Mouse (Mus musculus) E14TG2a.4 (cell line): ENCODE data around the gene Antxr1.
A peak's percentile ranks its signal among the peaks of the same experiment; 100 is the strongest.

Experiments used
- H3K27me3 ChIP-seq: 2 replicates; pipeline ENCODE4 v1.6.1; 2014; ENCODE audit warnings: low read length, control low read depth; ENCODE audit not compliant: insufficient read depth
- H3K36me3 ChIP-seq: 2 replicates; pipeline ENCODE4 v1.6.1; 2014; ENCODE audit warnings: low read length, control low read depth; ENCODE audit not compliant: insufficient read depth
- H3K4me1 ChIP-seq: replicated peaks from 2 replicates; pipeline ENCODE4 v1.6.1; 2014; ENCODE audit warnings: low read depth, low read length, control low read depth
- H3K4me3 ChIP-seq: replicated peaks from 2 replicates; pipeline ENCODE4 v1.5.1; 2014; ENCODE audit warnings: mild to moderate bottlenecking, low read length
- H3K9me3 ChIP-seq: 2 replicates; pipeline ENCODE4 v1.6.1; 2014; ENCODE audit warnings: low read length, control low read depth
- CTCF ChIP-seq: conservative IDR thresholded peaks from 2 replicates; pipeline ENCODE4 v1.5.1; 2014; ENCODE audit warnings: low read length
- NANOG ChIP-seq: IDR thresholded peaks from 2 replicates; pipeline ENCODE4 v1.6.1; 2014; ENCODE audit warnings: borderline replicate concordance, low read length, mixed read lengths
- POU5F1 ChIP-seq: IDR thresholded peaks from 2 replicates; pipeline ENCODE4 v1.6.1; 2014; ENCODE audit warnings: low read length, borderline replicate concordance

Antxr1 gene

GRCm38 (mm10) chr6:87334361-87335090 is 1.1 kb downstream of the Antxr1 start:
- H3K27me3 ChIP-seq, result peaks cover 36% of the 10 kb centered on the region
- H3K4me3 ChIP-seq, result peak overlapping the region; percentile 83
- TF ChIP-seq CTCF (no peak), NANOG (no peak), POU5F1 (no peak)
- no peaks in the 10 kb centered on the region for H3K9me3 ChIP-seq
- no peaks in the 10 kb centered on the region for H3K36me3 ChIP-seq
- H3K4me1 ChIP-seq, result peaks cover 9% of the 10 kb centered on the region

GRCm38 (mm10) chr6:87332380-87332779 is 3.2 kb downstream of the Antxr1 start:
- peaks cover 27% of the 10 kb centered on the region for H3K27me3 ChIP-seq
- TF ChIP-seq POU5F1, result no peak
- no peak for TF ChIP-seq NANOG
- no peak for TF ChIP-seq CTCF
- H3K36me3 ChIP-seq, result no peaks in the 10 kb centered on the region
- peaks cover 9% of the 10 kb centered on the region for H3K4me1 ChIP-seq
- no peak overlapping the region for H3K4me3 ChIP-seq
- H3K9me3 ChIP-seq, result no peaks in the 10 kb centered on the region

- no peak for TF ChIP-seq POU5F1
- no peak for TF ChIP-seq CTCF
- TF ChIP-seq NANOG, result no peak
- H3K4me3 ChIP-seq, result no peak overlapping the region
- H3K4me1 ChIP-seq, result no peaks in the 10 kb centered on the region
- H3K9me3 ChIP-seq, result no peaks in the 10 kb centered on the region
- no peaks in the 10 kb centered on the region for H3K27me3 ChIP-seq
- no peaks in the 10 kb centered on the region for H3K36me3 ChIP-seq
Observed at GRCm38 (mm10) chr6:87328265-87329173, 7.1 kb downstream of the Antxr1 start.

GRCm38 (mm10) chr6:87326932-87327331 is 8.7 kb downstream of the Antxr1 start:
- Histone ChIP-seq H3K36me3 (no peaks in the 10 kb centered on the region), H3K9me3 (no peaks in the 10 kb centered on the region), H3K4me1 (no peaks in the 10 kb centered on the region), H3K4me3 (no peak overlapping the region), H3K27me3 (no peaks in the 10 kb centered on the region)
- no peak for TF ChIP-seq CTCF

- H3K4me3 ChIP-seq, result no peak overlapping the region
- no peaks in the 10 kb centered on the region for H3K27me3 ChIP-seq
- no peaks in the 10 kb centered on the region for H3K9me3 ChIP-seq
- no peaks in the 10 kb centered on the region for H3K4me1 ChIP-seq
- no peaks in the 10 kb centered on the region for H3K36me3 ChIP-seq
- TF ChIP-seq NANOG (no peak), POU5F1 (no peak), CTCF (peak; percentile 48)
Observed at GRCm38 (mm10) chr6:87323381-87323780, 12.2 kb downstream of the Antxr1 start.

GRCm38 (mm10) chr6:87318651-87319050 is 17.0 kb downstream of the Antxr1 start:
- H3K9me3 ChIP-seq, result no peaks in the 10 kb centered on the region
- no peaks in the 10 kb centered on the region for H3K36me3 ChIP-seq
- H3K27me3 ChIP-seq, result no peaks in the 10 kb centered on the region
- H3K4me3 ChIP-seq, result no peak overlapping the region
- H3K4me1 ChIP-seq, result no peaks in the 10 kb centered on the region
- TF ChIP-seq CTCF (no peak), NANOG (no peak), POU5F1 (no peak)

- H3K36me3 ChIP-seq, result no peaks in the 10 kb centered on the region
- no peak overlapping the region for H3K4me3 ChIP-seq
- TF ChIP-seq CTCF (no peak), POU5F1 (no peak), NANOG (no peak)
- peaks cover 5% of the 10 kb centered on the region; the same call in 1 of the 2 replicates for H3K4me1 ChIP-seq
- no peaks in the 10 kb centered on the region for H3K27me3 ChIP-seq
- H3K9me3 ChIP-seq, result no peaks in the 10 kb centered on the region
Observed at GRCm38 (mm10) chr6:87316966-87317365, 18.7 kb downstream of the Antxr1 start.

GRCm38 (mm10) chr6:87312761-87313160 is 22.9 kb downstream of the Antxr1 start:
- no peaks in the 10 kb centered on the region for H3K9me3 ChIP-seq
- TF ChIP-seq POU5F1 (no peak), NANOG (no peak), CTCF (no peak)

More at GRCm38 (mm10) chr6:87312761-87313160, 22.9 kb downstream of the Antxr1 start:
- Histone ChIP-seq H3K27me3 (no peaks in the 10 kb centered on the region), H3K36me3 (no peaks in the 10 kb centered on the region), H3K4me3 (no peak overlapping the region), H3K4me1 (peaks cover 5% of the 10 kb centered on the region; the same call in 1 of the 2 replicates)
